Mouse (Mus musculus) liver (tissue): ENCODE measurements around the gene Ccdc105.

Experiments used
- DNase-seq: peaks from one replicate; pipeline ENCODE4 v3.0.0-alpha.2; 2020; ENCODE audit warnings: mixed read lengths

The Ccdc105 gene

DNA sequence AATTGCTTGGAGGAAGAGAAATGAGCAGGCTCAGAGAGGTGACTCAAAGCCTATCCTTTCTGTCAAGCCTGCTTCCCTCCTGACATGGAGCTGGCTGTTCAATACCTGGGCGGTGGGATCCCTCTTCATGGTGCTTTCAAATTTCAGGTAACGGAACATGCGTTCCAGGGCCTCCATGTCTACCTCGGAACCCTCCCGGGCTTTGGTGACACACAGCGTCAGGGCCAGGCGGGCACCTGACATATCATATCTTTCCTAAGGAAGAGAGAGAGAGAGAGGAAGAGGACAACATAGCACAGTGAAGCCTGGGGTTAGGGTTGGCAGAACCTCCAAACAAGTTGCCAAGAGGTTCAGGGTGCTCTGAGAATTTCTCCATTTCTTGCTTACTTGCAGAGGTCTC, 37.7 kb downstream of the Ccdc105 start:
- no peak for DNase-seq

DNA sequence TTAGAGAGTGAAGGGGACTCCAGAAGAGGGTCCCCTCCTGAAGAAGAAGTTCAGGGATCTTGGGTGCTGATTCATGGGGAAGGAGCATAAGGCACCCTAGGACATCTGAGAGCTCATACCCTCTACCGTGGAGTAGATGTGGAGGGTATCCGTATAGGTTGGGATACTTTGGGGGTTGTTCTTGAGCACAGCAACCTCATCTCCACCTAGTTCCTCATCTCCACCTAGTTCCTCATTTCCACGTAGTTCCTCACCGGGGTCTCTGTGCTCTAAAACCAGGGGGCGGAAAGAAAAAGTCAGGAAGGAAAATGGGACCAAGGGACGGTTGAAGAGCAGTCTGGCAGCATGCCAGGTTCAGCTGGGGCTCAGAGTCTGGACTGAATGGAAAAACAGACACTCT, 38.7 kb downstream of the Ccdc105 start:
- DNase-seq, result no peak

DNA sequence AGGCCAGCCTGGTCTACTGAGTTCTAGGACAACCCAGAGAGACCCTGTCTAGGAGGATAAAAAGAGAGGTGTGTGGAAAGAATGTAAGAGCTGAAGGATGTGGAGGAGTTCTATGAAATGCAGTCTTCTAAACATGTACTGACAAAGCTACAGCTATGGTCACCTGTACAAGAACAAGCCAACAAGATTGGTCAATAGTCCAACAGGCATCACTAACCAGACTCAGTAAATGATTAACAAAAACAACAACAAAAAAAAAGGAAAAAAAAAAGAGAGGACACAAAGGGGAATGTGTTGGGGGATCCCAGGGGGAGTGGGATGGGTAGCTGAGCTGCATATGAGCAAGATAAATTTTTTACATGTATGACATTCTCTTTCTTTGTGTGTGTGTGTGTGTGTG, 42.2 kb downstream of the Ccdc105 start:
- no peak for DNase-seq

DNA sequence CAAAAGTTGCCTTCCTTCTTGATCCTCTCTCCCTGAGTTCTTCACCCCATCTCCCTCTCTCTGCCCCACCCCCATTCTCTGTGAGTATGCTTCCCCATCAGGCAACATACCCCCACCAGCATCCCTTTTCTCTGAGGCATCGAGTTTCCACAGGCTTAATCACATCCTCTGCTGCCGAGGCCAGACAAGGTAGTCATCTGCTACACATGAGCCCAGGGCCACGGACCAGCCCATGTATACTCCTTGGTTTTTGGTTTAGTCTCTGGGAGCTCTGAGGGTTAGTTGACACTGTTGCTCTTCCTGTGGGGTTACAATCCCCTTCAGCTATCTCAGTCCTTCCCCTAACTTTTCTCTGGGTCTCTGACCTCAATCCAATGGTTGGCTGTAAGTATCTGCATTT, 52.0 kb downstream of the Ccdc105 start:
- no peak for DNase-seq
